Mouse (Mus musculus): ENCODE data around the gene Gm10521. TPM values are rescaled to one million over a fixed set of nuclear protein-coding genes. Genes with fewer than 3 reads are reported as not detected.

Gm10521 gene
- polyA plus RNA-seq, 1 experiment: 33.8 TPM

GRCm38 (mm10) chr1:171918136-171918920, 22.9 kb downstream of the Gm10521 start:
- H3K4me3 ChIP-seq (ENCODE audit: insufficient read depth, low read length): peak overlapping the region; percentile 55
- H3K4me1 ChIP-seq (ENCODE audit: control insufficient read depth, insufficient read depth, low read length): peaks cover 13% of the 10 kb centered on the region
- TF ChIP-seq CTCF (IDR thresholded peaks at IDR 0.05; ENCODE audit: low read depth, low read length) (no peak), POLR2A (IDR thresholded peaks at IDR 0.05; ENCODE audit: borderline replicate concordance, low read depth, low read length) (no peak)
- peak overlapping the region; percentile 30; the same call in 1 of the 2 replicates for H3K27ac ChIP-seq (ENCODE audit: insufficient read depth, low read depth, low read length)

DNA sequence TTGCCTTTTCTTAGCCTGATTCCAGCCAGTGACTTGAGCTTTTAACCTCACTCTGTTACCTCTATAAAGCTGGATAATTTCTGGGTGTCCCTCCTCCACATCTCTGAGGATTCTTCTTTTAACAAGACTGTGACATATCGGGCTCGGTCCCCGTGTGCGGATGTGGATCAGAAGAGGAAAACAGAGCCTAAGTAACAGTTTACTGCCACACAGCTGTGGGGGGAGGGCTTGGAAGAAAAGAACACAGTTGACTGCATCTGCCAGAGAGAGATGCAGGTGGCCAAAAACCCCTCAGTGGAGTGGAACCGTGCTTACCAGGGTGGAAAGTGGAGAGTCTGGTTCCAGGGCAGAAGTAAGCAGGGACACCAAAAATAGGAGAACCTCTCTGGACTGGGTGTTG, 23.7 kb downstream of the Gm10521 start:
- Histone ChIP-seq H3K27ac (ENCODE audit: insufficient read depth, low read depth, low read length) (no peak overlapping the region), H3K4me1 (ENCODE audit: control insufficient read depth, insufficient read depth, low read length) (peaks cover 13% of the 10 kb centered on the region), H3K4me3 (ENCODE audit: insufficient read depth, low read length) (no peak overlapping the region)
- no peak for TF ChIP-seq POLR2A (IDR thresholded peaks at IDR 0.05; ENCODE audit: borderline replicate concordance, low read depth, low read length)

- Histone ChIP-seq H3K4me3 (ENCODE audit: insufficient read depth, low read length) (no peak overlapping the region), H3K4me1 (ENCODE audit: control insufficient read depth, insufficient read depth, low read length) (peaks cover 13% of the 10 kb centered on the region), H3K27ac (ENCODE audit: insufficient read depth, low read depth, low read length) (no peak overlapping the region)
- TF ChIP-seq CTCF (IDR thresholded peaks at IDR 0.05; ENCODE audit: low read depth, low read length) (no peak), POLR2A (IDR thresholded peaks at IDR 0.05; ENCODE audit: borderline replicate concordance, low read depth, low read length) (no peak)
These were observed 24.5 kb downstream of the Gm10521 start for GRCm38 (mm10) chr1:171919901-171920510.

DNA sequence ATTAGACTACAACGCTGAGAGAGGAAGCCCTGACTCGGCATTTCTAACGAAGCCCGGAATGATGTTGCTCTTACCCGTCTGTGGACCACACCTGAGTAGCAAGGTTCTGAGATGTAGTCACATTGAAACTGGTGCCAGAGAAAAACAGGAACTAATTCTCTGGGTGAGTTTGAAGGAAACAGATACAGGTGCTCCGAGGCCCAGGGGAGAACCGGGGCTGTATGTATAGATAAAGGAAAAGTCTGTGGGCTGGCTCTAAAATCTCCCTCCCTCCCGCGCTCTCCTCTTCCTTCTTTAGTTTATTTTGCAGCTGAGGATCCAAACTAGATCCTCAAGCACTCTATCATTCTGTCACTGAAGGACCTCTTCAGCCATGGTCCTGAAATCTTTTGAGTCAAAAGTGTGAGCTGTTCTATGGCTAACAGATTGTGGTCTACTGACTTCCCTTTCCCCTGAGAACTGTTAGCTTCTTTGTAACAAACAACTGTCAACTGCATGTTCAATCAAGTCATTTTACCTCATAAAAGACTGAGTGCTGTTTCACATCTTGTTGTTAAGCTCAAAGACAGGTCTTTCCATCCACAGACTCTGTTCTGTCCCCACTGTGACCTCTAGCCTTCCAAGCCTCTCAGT, 25.6 kb downstream of the Gm10521 start:
- no peak for TF ChIP-seq POLR2A (IDR thresholded peaks at IDR 0.05; ENCODE audit: borderline replicate concordance, low read depth, low read length)
- TF ChIP-seq CTCF (IDR thresholded peaks at IDR 0.05; ENCODE audit: low read depth, low read length): no peak

DNA sequence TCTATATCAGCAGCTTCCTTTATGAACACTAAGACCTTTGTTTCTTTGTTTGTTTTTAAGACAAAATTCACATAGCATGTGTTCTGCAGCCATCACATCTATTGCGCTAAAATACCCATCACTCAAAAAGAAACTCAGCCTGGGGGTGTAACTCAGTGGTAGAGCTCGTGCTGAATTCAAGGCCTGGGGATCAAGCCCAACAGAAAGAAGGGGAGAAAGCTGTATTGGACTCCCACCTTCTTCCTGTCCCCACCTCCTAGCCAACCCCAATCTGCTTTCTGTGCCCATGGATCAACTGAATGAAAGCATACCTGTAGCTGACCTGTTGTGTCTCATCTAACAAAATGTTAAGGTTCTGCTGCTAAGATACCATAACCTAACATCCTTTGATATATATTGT, 26.2 kb downstream of the Gm10521 start:
- TF ChIP-seq CTCF (IDR thresholded peaks at IDR 0.05; ENCODE audit: low read depth, low read length) (no peak), POLR2A (IDR thresholded peaks at IDR 0.05; ENCODE audit: borderline replicate concordance, low read depth, low read length) (no peak)

More for the DNA sequence above, 25.6 kb downstream of the Gm10521 start:
- no peak overlapping the region for H3K4me3 ChIP-seq (ENCODE audit: insufficient read depth, low read length)
- H3K27ac ChIP-seq (ENCODE audit: insufficient read depth, low read depth, low read length): no peak overlapping the region
- peaks cover 8% of the 10 kb centered on the region for H3K4me1 ChIP-seq (ENCODE audit: control insufficient read depth, insufficient read depth, low read length)

DNA sequence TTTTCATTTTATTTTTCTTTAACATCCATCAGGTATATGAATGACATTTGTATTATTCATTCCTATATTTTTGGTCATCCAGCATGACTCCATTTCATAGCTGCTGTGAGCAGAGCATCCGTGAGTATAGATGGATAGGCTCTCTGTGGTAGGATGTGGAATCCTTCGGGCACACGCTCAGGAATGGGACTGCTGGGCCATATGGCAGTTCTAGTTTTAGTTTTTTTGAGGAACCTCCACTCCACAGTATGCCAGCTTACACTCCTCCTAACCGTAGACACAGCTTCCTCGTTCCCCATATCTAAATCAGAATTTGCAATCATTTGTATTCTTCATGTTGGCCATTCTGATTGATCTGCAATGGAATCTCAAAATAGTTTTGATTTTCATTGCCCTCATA, 27.4 kb downstream of the Gm10521 start:
- H3K4me3 ChIP-seq (ENCODE audit: insufficient read depth, low read length): no peak overlapping the region

More for the DNA sequence above, 26.2 kb downstream of the Gm10521 start:
- Histone ChIP-seq H3K27ac (ENCODE audit: insufficient read depth, low read depth, low read length) (no peak overlapping the region), H3K4me1 (ENCODE audit: control insufficient read depth, insufficient read depth, low read length) (peaks cover 8% of the 10 kb centered on the region), H3K4me3 (ENCODE audit: insufficient read depth, low read length) (no peak overlapping the region)

GRCm38 (mm10) chr1:171924900-171925299, 29.4 kb downstream of the Gm10521 start:
- Histone ChIP-seq H3K4me1 (ENCODE audit: control insufficient read depth, insufficient read depth, low read length) (no peaks in the 10 kb centered on the region), H3K27ac (ENCODE audit: insufficient read depth, low read depth, low read length) (no peak overlapping the region), H3K4me3 (ENCODE audit: insufficient read depth, low read length) (no peak overlapping the region)
- TF ChIP-seq POLR2A (IDR thresholded peaks at IDR 0.05; ENCODE audit: borderline replicate concordance, low read depth, low read length): no peak
- no peak for TF ChIP-seq CTCF (IDR thresholded peaks at IDR 0.05; ENCODE audit: low read depth, low read length)

More for the DNA sequence above, 27.4 kb downstream of the Gm10521 start:
- TF ChIP-seq POLR2A (IDR thresholded peaks at IDR 0.05; ENCODE audit: borderline replicate concordance, low read depth, low read length) (no peak), CTCF (IDR thresholded peaks at IDR 0.05; ENCODE audit: low read depth, low read length) (no peak)
- Histone ChIP-seq H3K27ac (ENCODE audit: insufficient read depth, low read depth, low read length) (no peak overlapping the region), H3K4me1 (ENCODE audit: control insufficient read depth, insufficient read depth, low read length) (peaks cover 3% of the 10 kb centered on the region)

- Histone ChIP-seq H3K4me1 (ENCODE audit: control insufficient read depth, insufficient read depth, low read length) (no peaks in the 10 kb centered on the region), H3K4me3 (ENCODE audit: insufficient read depth, low read length) (no peak overlapping the region), H3K27ac (ENCODE audit: insufficient read depth, low read depth, low read length) (no peak overlapping the region)
- no peak for TF ChIP-seq POLR2A (IDR thresholded peaks at IDR 0.05; ENCODE audit: borderline replicate concordance, low read depth, low read length)
- no peak for TF ChIP-seq CTCF (IDR thresholded peaks at IDR 0.05; ENCODE audit: low read depth, low read length)
These were observed 38.4 kb downstream of the Gm10521 start for GRCm38 (mm10) chr1:171933851-171934250.

GRCm38 (mm10) chr1:171938952-171939948, 43.8 kb downstream of the Gm10521 start:
- TF ChIP-seq CTCF (IDR thresholded peaks at IDR 0.05; ENCODE audit: low read depth, low read length) (no peak), POLR2A (IDR thresholded peaks at IDR 0.05; ENCODE audit: borderline replicate concordance, low read depth, low read length) (no peak)
- Histone ChIP-seq H3K4me1 (ENCODE audit: control insufficient read depth, insufficient read depth, low read length) (no peaks in the 10 kb centered on the region), H3K4me3 (ENCODE audit: insufficient read depth, low read length) (no peak overlapping the region)

More at GRCm38 (mm10) chr1:171938952-171939948, 43.8 kb downstream of the Gm10521 start:
- no peak overlapping the region for H3K27ac ChIP-seq (ENCODE audit: insufficient read depth, low read depth, low read length)

All from bone marrow macrophage, adult 2 months (primary cell).